Mouse (Mus musculus) intestine, embryonic 14.5 days (tissue): ENCODE data around the gene Pbld2. TPM values are rescaled to one million over a fixed set of nuclear protein-coding genes. Genes with fewer than 3 reads are reported as not detected.

Experiments used
- ATAC-seq: fragments of 200-750 bp; cut with Nextera tagmentation; replicated peaks from 2 replicates; pipeline ENCODE4 v1.8.0; 2017; ENCODE audit warnings: low read depth, moderate number of reproducible peaks, moderate TSS enrichment, moderate library complexity; ENCODE audit not compliant: low FRiP score, low TSS enrichment
- DNase-seq: peaks from one replicate; pipeline ENCODE4 v3.0.0-alpha.2; 2018; ENCODE audit warnings: low spot score
- H3K27ac ChIP-seq: fragments of 300-500 bp; sonication (generic); 2 replicates; pipeline ENCODE4 v1.5.1; 2014; ENCODE audit warnings: low read depth, mild to moderate bottlenecking, control low read depth
- H3K27me3 ChIP-seq: fragments of 300-500 bp; sonication (generic); replicated peaks from 2 replicates; pipeline ENCODE4 v1.6.1; 2014; ENCODE audit warnings: low read length, control low read depth; ENCODE audit not compliant: control insufficient read depth, insufficient read depth
- H3K36me3 ChIP-seq: fragments of 300-500 bp; sonication (generic); 2 replicates; pipeline ENCODE4 v1.6.1; 2014; ENCODE audit warnings: low read length, control low read depth; ENCODE audit not compliant: control insufficient read depth, insufficient read depth
- H3K4me1 ChIP-seq: fragments of 300-500 bp; sonication (generic); replicated peaks from 2 replicates; pipeline ENCODE4 v1.6.1; 2014; ENCODE audit warnings: low read length, control low read depth, mixed read lengths; ENCODE audit not compliant: control insufficient read depth, insufficient read depth
- H3K4me2 ChIP-seq: fragments of 300-500 bp; sonication (generic); 2 replicates; pipeline ENCODE4 v1.6.1; 2014; ENCODE audit warnings: low read length
- H3K4me3 ChIP-seq: fragments of 300-500 bp; sonication (generic); 2 replicates; pipeline ENCODE4 v1.5.1; 2014; ENCODE audit warnings: low read depth, low read length, control low read depth, mixed read lengths
- H3K9ac ChIP-seq: fragments of 300-500 bp; sonication (generic); 2 replicates; pipeline ENCODE4 v1.6.1; 2014; ENCODE audit warnings: mild to moderate bottlenecking, low read length
- H3K9me3 ChIP-seq: fragments of 300-500 bp; sonication (generic); 2 replicates; pipeline ENCODE4 v1.6.1; 2016; ENCODE audit warnings: low read length, control low read depth; ENCODE audit not compliant: control insufficient read depth
- WGBS: fragments of 180-500 bp; shearing (Covaris S2); extraction: QIAGEN DNeasy Blood & Tissue Kit; methylation state at CpG from one replicate; pipeline ENCODE4 v1.1.7; 2014; 5-methylcytosine and 5-hydroxymethylcytosine counted together
- polyA plus RNA-seq: library from polyadenylated mRNA; unstranded; fragments of >200 nt; fragmentation: Nextera tagmentation; extraction: Ambion mirVana; gene quantifications from 2 replicates; pipeline ENCODE4 v1.2.1, GENCODE M21; 2014

The Pbld2 gene
- polyA plus RNA-seq: 1.3 and 2.5 TPM in 2 replicates

DNA sequence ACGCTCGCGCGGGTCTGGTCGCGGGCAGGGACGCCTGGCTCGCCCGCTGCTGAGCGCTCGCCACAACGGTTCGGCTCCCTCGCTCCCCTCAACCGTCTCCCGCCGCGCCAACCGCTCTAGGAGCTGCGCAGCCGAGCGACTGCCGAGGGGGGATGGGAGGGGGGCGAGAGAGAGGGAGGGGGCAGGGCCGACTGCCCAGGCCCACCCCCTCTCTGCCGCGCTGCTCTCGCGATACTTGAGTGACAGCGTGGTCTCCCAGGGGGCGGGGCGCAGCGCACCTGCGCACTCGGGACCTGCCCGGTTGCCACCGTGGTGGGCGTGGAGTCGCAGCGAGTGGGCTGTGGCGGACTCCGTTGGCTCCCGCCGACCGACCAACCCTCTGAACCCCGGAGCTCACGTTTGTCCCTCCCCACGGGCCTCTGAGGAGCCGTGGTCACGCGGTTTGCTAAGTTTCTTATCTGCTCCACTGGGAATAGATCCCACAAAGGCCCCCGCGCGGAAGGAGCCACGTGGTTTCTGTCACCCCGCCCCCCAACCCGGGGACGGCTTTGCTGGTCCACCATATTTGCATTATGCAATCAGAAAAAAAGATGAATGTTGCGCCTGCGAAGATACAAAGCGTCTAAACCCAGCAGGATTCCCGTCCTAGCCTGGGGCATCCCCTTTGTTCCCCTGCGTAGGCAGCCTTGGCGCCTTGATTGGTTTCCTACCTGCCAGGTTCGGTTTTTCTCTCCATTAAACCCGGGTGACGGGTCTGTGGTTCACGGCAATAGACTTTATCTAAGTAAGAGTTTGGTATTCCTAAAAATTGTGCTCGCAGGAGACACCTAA, at the start of gene Pbld2, which contains the start of gene Hnrnph3:
TSS of gene Pbld2 (plus strand) at position 567 of the 831 bp plus-strand sequence.
TSS of gene Hnrnph3 (minus strand) at position 469 of the 831 bp plus-strand sequence.
- Histone ChIP-seq H3K36me3 (no peaks in the 10 kb centered on the region), H3K9ac (peak within 1 kb of the TSS; percentile 99), H3K9me3 (no peaks in the 10 kb centered on the region), H3K4me2 (peak within 1 kb of the TSS; percentile 76), H3K4me1 (peaks cover 22% of the 10 kb centered on the region), H3K27me3 (no peaks in the 10 kb centered on the region), H3K27ac (peak within 1 kb of the TSS; percentile 100), H3K4me3 (peak within 1 kb of the TSS; percentile 92)
- ATAC-seq (peak; percentile 96), DNase-seq (peak; percentile 100)
- under 1% methylated on average over 67 of the region's 69 CpGs for WGBS

DNA sequence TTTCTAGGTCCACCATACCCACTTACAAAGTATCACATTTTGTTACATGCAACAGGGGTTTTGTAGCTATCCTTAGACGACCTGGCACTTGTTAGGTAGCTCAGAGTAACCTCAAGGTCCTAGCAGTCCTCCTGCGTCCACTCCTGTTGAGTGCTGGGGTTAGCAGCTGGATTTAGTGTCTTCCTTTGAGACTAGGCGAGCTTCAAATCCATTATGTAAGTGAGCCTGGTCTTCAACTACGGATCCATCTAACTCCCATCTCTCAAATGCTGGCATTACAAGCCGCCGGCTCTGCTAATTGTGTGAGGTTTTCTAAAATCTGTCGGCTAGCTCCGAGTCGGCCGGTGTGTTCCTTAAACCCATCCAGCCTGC, 44.5 kb upstream of the Pbld2 start:
- Histone ChIP-seq H3K36me3 (peaks cover 10% of the 10 kb centered on the region; the same call in 1 of the 2 replicates), H3K9ac (peak overlapping the region; percentile 82), H3K4me3 (peak overlapping the region; percentile 66), H3K4me2 (peak overlapping the region; percentile 61), H3K27ac (no peak overlapping the region), H3K9me3 (no peaks in the 10 kb centered on the region), H3K27me3 (no peaks in the 10 kb centered on the region), H3K4me1 (0 out of 2 replicates have a peak, but pooled peaks cover 5% of the 10 kb centered on the region)
- DNase-seq (no peak), ATAC-seq (0 out of 2 replicates have a peak, but pooled peaks have one; percentile 1)
- WGBS: 10% methylated on average over 10 of the region's 10 CpGs

DNA sequence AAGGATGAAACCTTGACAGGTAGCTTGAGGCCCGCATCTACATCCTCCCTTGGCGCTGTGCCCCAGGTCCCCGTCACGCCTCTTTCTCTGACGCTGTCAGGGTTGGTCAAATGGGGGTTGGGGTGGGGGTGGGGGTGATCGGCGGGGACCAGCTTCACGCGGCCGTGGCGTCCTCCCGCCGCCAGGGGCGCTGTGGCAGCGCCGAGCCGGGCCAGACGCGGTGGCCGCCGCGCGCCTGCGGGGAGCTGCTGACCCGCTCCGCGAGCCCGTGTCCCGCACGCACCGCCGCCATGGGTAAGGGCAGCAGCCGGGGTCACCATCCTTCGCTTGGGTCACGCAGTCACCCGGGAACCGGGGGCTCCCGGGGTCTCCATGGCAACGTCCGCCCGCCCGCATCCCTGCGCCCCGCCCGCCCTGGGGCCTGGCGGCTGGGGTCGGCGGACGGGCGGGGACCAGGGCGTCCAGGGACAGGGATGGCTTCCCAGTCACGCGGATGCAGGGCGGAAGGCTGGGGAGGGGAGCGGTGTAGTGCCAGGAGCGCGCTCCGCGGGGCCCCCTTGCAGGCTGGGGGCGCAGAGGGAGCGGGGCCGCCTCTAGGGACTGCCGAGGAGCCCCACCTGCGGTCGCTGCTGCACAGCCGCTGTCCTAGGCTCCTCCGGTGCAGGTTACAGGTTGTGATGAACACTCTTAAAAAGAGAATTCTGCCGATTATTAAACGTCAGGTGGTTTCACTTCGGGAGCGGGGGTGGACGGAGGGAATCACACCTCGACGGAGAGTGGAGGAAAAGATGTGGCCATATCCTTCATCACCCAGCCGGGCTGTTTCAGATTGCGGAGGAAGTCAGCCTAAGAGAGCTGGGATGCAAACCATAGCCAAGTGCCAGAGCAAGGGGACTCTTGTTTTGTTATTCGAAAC, 43.8 kb upstream of the Pbld2 start, which contains the start of gene Rufy2:
TSS of gene Rufy2 (plus strand) at position 185 of the 916 bp plus-strand sequence.
- peak within 1 kb of the TSS; percentile 61 for H3K4me2 ChIP-seq
- WGBS: under 1% methylated on average over 70 of the region's 77 CpGs

DNA sequence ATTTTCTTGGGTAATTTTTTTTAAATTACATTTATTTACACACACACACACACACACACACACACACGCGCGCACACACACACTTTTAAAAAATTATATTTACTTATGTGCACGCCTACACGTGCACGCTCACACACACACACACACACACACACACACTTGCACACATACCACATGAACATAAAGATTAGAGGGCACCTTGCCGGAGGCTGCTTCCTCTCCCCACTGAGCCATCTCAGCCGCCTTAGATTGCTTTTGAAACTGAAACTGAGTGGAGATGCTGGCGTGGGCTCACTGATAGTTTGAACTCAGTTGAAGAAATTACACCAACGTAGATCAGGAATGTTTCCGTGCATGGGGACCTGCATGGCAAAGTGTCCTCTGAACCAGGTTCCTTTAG, 40.0 kb upstream of the Pbld2 start:
- Histone ChIP-seq H3K4me3 (no peak overlapping the region), H3K4me1 (0 out of 2 replicates have a peak, but pooled peaks cover 5% of the 10 kb centered on the region), H3K27me3 (no peaks in the 10 kb centered on the region), H3K9ac (no peak overlapping the region), H3K9me3 (no peaks in the 10 kb centered on the region), H3K27ac (no peak overlapping the region), H3K4me2 (no peak overlapping the region), H3K36me3 (peaks cover 26% of the 10 kb centered on the region; the same call in 1 of the 2 replicates)
- 93% methylated on average over 11 of the region's 11 CpGs for WGBS
- DNase-seq (no peak), ATAC-seq (no peak)

More for the DNA sequence above, 43.8 kb upstream of the Pbld2 start, which contains the start of gene Rufy2:
- Histone ChIP-seq H3K27me3 (no peaks in the 10 kb centered on the region), H3K4me1 (0 out of 2 replicates have a peak, but pooled peaks cover 5% of the 10 kb centered on the region), H3K4me3 (peak within 1 kb of the TSS; percentile 66), H3K36me3 (peaks cover 16% of the 10 kb centered on the region; the same call in 1 of the 2 replicates), H3K9me3 (no peaks in the 10 kb centered on the region), H3K27ac (peak within 1 kb of the TSS; percentile 47; the same call in 1 of the 2 replicates), H3K9ac (peak within 1 kb of the TSS; percentile 82)
- peak; percentile 91 for ATAC-seq
- DNase-seq: peak; percentile 93

DNA sequence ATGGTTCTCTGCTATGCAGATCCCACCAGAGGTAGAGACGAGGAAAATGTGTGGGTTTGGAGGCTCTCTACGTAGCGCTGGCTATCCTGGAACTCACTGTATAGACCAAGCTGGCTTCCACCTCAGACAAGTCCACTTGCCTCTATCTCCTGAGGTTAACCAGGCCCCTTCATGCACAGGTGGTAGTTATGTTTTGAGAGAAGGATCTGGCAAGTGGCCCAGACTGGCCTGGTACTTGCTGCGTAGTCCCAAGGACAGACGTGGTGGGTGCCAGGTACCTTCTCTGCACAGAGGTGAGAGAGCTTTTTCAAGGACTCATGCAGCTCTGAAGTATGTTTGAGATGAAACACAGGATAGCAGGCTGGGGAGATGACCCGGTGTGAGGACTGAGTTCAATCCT, 39.6 kb upstream of the Pbld2 start:
- Histone ChIP-seq H3K4me1 (0 out of 2 replicates have a peak, but pooled peaks cover 5% of the 10 kb centered on the region), H3K36me3 (peaks cover 31% of the 10 kb centered on the region; the same call in 1 of the 2 replicates)
- no peak for ATAC-seq

DNA sequence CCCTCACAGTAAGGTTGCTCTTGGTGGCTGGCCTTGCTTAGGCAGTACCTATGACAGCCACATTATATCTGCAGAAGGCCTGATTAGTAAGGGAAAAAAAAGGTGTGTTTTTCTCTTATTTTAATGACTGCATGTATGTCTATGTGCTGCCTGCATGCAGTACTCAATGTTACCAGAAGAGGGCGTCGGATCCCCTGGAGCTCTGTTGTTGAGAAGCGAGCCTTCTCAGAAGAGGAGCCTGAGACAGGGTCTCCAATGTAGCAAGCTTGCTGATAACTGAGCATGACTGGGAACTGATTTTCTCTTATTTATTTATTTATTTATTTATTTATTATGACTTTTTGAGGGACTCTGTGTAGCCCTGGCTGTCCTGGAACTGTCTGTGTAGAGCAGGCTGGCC, 36.8 kb upstream of the Pbld2 start:
- Histone ChIP-seq H3K36me3 (peaks cover 49% of the 10 kb centered on the region), H3K9ac (no peak overlapping the region), H3K4me1 (no peaks in the 10 kb centered on the region), H3K27me3 (no peaks in the 10 kb centered on the region), H3K4me2 (no peak overlapping the region), H3K9me3 (no peaks in the 10 kb centered on the region), H3K27ac (no peak overlapping the region), H3K4me3 (no peak overlapping the region)
- ATAC-seq (no peak), DNase-seq (peak; percentile 70)
- 31% methylated on average over 3 of the region's 3 CpGs for WGBS

More for the DNA sequence above, 39.6 kb upstream of the Pbld2 start:
- Histone ChIP-seq H3K9me3 (no peaks in the 10 kb centered on the region), H3K27me3 (no peaks in the 10 kb centered on the region), H3K4me2 (no peak overlapping the region), H3K9ac (no peak overlapping the region), H3K4me3 (no peak overlapping the region), H3K27ac (no peak overlapping the region)
- 86% methylated on average over 6 of the region's 6 CpGs for WGBS
- no peak for DNase-seq

DNA sequence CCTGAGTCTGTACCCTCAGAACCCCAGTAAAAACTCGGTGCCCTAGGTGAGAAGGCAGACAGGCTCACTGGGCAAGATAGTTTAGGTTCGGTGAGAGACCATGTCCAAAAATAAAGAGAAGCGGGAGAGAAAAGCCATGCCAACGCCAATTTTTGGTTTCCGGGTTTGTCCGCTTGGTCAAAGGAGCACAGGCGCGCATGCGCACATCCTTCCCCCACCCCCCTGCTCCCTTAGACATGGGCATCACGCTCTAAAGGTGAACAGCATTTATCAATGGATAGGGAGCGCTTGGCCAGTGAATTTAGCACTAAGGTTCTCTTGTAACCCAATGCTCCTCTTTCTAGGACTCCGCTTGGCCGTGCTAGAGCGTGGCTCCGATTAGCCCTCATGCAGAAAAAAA, 33.5 kb upstream of the Pbld2 start:
- 93% methylated on average over 15 of the region's 15 CpGs for WGBS
- no peak for ATAC-seq
- H3K36me3 ChIP-seq: peaks cover 56% of the 10 kb centered on the region

DNA sequence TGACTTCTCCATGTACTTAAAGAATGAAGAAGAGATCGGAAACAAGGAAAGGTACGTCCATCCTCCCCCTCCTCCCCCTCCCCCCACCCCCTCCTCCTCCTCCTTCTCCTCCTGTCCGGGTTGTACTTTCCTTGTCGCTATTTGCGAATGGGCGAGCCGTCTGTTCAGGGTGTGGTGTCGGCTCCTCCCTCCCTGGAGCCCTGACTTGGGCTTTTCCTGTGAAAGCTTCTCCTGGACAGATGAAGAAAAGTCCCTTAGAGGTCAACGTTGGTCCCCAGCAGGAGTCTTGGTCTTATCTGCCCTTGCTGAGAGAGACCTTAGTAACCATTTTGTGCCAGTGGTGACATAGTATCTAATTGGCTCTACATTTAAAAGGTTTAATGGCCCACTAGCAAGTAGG, 30.1 kb upstream of the Pbld2 start:
- no peak overlapping the region for H3K4me2 ChIP-seq
- no peak overlapping the region for H3K27ac ChIP-seq
- no peaks in the 10 kb centered on the region for H3K9me3 ChIP-seq
- DNase-seq: no peak
- WGBS: 80% methylated on average over 6 of the region's 9 CpGs
- H3K4me3 ChIP-seq: no peak overlapping the region
- no peak for ATAC-seq
- H3K4me1 ChIP-seq: no peaks in the 10 kb centered on the region
- no peak overlapping the region for H3K9ac ChIP-seq
- no peaks in the 10 kb centered on the region for H3K27me3 ChIP-seq
- peaks cover 78% of the 10 kb centered on the region for H3K36me3 ChIP-seq

More for the DNA sequence above, 33.5 kb upstream of the Pbld2 start:
- Histone ChIP-seq H3K9ac (no peak overlapping the region), H3K9me3 (no peaks in the 10 kb centered on the region), H3K4me3 (no peak overlapping the region), H3K4me1 (no peaks in the 10 kb centered on the region), H3K27ac (no peak overlapping the region), H3K4me2 (no peak overlapping the region), H3K27me3 (no peaks in the 10 kb centered on the region)
- no peak for DNase-seq
